Mouse (Mus musculus): ENCODE measurements around the gene Ppy. TPM values are rescaled to one million over a fixed set of nuclear protein-coding genes. Genes with fewer than 3 reads are reported as not detected.

Gene Ppy
- not detected in 2 replicates for polyA plus RNA-seq (2012; rRNA removed)

GRCm38 (mm10) chr11:102101219-102101618 is at the start of gene Ppy:
Ppy (minus strand) TSS chr11:102101319.

DNA sequence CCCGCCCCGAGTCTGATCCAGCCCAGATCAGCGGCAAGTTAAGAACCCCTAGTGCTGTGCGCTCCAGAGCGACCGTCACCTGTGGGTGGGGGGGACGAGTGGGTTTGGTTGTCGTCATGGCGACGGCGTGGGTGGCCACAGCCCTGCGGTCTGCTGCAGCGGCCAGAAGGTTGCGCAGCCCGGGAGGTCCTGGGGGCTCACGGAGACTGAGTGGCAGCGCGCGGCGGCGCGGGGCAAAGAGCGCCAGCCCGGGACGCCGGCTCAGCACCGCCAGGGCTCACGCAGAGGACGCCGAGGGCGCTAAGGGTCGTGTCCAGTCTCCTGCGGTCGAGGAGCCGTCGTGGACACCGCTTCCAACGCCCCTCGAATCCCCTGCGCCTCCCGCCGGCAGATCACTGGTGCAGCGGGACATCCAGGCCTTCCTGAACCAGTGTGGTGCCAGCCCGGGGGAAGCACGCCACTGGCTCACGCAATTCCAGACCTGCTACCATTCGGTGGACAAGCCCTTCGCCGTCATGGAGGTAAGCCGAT is 44.4 kb upstream of the Ppy start, which contains the start of gene Nags:
Nags (plus strand) TSS at position 43 of the 531 bp plus-strand sequence.

DNA sequence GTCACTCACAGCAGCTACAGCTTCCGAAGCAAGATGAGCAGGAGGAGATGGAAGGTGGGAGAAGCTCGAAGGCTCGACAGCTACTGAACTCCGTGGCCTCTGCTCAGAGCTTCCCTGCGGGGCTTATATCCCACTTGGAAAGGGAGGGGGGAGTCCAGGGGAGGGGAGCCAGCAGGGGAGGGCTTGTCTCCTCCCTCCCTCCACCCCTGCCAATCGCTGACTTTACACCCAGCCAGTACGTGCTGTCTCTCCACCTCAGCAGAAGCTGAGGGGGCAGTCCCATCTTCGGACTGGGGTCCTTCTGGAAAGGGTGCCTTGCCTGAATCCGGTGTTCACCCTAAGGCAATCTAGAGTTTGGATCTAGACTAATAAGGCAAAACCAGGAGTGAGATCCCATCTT is 6.6 kb upstream of the Ppy start, which contains the start of gene Pyy:
Pyy (minus strand) TSS at position 101 of the 400 bp plus-strand sequence.

DNA sequence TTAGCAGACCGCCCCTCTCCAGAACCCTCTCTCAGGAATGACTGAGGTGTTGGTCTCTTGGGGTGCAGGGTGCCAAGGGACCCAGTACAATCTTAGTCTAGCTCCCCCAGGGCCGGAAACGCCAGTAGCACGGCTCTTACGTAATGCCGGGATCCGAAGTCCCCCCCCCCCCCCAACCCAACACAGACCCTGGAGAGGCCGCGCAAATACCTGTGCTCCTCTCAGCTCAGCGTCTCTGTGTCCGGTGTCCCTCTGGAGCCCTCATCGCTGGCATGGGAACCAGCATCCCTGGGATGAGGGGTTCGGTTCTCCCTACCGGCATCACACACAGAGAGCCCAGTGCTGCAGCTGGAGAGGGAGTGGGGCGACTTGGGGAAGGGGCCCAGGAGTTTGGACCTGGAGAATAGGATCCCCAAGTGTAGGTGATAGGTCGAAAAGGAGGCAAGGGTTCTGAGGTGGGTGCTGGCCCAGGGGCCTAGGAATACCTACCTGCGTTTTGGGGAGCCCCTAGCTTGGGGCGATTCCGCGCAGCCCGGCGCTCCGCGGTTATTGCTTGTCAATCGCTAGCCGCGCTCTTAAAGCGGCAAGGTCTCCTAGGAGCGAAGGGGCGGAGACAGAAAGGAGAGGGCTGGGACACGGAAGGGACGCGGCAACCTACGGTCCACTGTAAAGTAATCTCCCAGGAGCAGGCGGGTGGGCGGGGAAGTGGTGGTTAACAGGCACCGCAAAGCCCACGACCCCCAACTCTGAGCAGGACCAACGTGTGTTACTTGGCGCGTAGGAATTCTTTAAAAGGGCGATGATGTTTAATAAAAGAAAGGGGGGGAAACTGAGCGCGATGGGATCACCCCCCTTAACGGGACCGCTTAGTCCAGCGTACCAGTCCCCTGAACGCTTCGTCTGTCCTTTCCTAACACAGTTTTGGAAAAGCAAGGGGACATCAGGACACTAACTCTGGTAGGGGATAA is 12.9 kb downstream of the Ppy start, which contains the start of gene Mpp2:
Mpp2 (minus strand) TSS at position 585 of the 968 bp plus-strand sequence.

Other genes starting within 250 kb of the Ppy start
- 0.73 and 1.2 TPM in 2 replicates for gene Meox1, start 206.9 kb downstream of the Ppy start, polyA plus RNA-seq (2012; rRNA removed)
- gene Sost, start 134.3 kb downstream of the Ppy start, polyA plus RNA-seq (2012; rRNA removed) = 0.10 and 0.47 TPM in 2 replicates
- not detected in 2 replicates for gene Cfap97d1, start 117.0 kb downstream of the Ppy start, polyA plus RNA-seq (2012; rRNA removed)
- 23.8 and 25.5 TPM in 2 replicates for gene Dusp3, start 114.3 kb downstream of the Ppy start, polyA plus RNA-seq (2012; rRNA removed)
- 53.8 and 59.3 TPM in 2 replicates for gene Mpp3, start 72.9 kb downstream of the Ppy start, polyA plus RNA-seq (2012; rRNA removed)
- 0.12 and 0.24 TPM in 2 replicates for gene Cd300lg, start 59.8 kb downstream of the Ppy start, polyA plus RNA-seq (2012; rRNA removed)
- gene Mpp2, start 12.8 kb downstream of the Ppy start, polyA plus RNA-seq (2012; rRNA removed) = 46.0 and 51.6 TPM in 2 replicates
- gene Pyy, start 6.5 kb upstream of the Ppy start, polyA plus RNA-seq (2012; rRNA removed) = 1.9 TPM in 1 of 2 replicates, not detected in the other
- 0.08 and 0.16 TPM in 2 replicates for gene Nags, start 44.2 kb upstream of the Ppy start, polyA plus RNA-seq (2012; rRNA removed)
- gene Tmem101, start 55.1 kb upstream of the Ppy start, polyA plus RNA-seq (2012; rRNA removed) = 35.4 and 38.9 TPM in 2 replicates
- 39.0 and 39.7 TPM in 2 replicates for gene Lsm12, start 84.0 kb upstream of the Ppy start, polyA plus RNA-seq (2012; rRNA removed)
- gene G6pc3, start 88.3 kb upstream of the Ppy start, polyA plus RNA-seq (2012; rRNA removed) = 50.9 and 52.7 TPM in 2 replicates
- gene Hdac5, start 128.8 kb upstream of the Ppy start, polyA plus RNA-seq (2012; rRNA removed) = 94.4 and 132 TPM in 2 replicates
- gene BC030867, start 147.6 kb upstream of the Ppy start, polyA plus RNA-seq (2012; rRNA removed) = 2.3 and 2.4 TPM in 2 replicates
- gene Asb16, start 167.4 kb upstream of the Ppy start, polyA plus RNA-seq (2012; rRNA removed) = 1.0 and 1.2 TPM in 2 replicates
- gene Tmub2, start 183.6 kb upstream of the Ppy start, polyA plus RNA-seq (2012; rRNA removed) = 77.8 and 79.8 TPM in 2 replicates
- 106 and 114 TPM in 2 replicates for gene Atxn7l3, start 195.3 kb upstream of the Ppy start, polyA plus RNA-seq (2012; rRNA removed)
- 68.0 and 70.0 TPM in 2 replicates for gene Ubtf, start 218.4 kb upstream of the Ppy start, polyA plus RNA-seq (2012; rRNA removed)

Data from central nervous system, embryonic 18 days (tissue).